Mouse (Mus musculus): Measurements from ENCODE around the gene Dstn.
A peak's percentile ranks its signal among the peaks of the same experiment; 100 is the strongest.

The Dstn gene

DNA sequence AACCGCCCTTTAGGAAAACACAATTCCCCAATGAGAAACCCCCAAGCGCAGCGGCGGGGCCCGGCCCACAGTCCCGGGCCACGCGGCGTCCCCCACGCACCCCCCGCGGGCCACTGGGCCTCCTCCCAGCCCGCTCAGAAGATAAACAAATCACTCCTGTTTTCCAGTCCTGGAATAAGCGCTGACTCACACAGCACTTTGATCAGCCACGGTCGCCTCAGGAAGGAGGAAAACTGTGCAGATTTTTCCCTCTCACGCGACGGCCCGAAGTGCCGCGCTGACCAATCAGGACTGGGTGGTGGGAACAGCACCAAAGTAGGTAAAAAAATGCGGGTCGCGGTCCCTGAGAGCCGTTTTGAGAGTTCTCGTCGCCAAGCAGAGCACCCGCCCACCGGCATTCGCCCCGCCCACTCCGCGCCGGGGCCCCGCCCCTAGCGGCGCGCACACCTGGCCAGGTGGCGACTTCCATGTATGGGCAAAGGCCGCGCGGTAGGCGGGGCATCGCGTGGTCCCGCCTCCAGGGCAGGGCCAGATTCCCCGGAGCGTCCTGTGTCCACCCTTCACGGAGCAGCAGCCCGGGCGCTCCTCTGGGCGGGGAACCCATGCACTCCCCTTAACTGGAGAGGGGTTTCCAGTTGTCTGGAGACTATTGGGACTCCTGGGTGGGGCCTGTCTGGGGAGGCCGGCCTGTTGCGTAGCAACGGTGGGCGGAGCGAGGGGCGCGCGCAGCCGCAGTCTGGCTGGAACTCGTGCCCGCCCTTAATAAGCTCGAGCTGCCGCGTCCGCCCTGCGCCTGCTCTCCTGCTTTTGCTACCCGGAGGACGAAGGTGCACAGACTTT, at the start of gene Dstn:
Gene Dstn (plus strand): TSS at position 561 of the 840 bp plus-strand sequence.
- peak; percentile 97 for DNase-seq

DNA sequence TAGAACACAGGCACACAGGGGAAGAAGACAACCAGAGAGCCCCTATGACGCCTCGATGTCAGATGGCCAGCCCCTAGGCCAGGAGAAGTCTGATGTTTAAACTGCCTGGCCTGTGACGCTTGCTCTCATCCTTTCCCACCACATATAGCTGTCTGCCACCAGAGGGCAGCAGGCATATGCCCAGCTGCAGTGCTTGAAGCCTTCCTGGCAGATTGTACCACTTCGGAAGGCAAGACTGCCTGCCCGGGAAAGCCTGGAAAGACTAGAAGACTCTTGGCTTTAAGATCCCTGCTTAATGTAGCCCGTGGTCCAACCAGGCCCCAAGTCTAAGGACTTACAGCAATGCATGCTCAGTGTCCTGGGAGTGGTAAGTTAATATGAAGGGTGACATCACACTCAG, 47.8 kb upstream of the Dstn start:
- DNase-seq, result peak; percentile 79 to 85

DNA sequence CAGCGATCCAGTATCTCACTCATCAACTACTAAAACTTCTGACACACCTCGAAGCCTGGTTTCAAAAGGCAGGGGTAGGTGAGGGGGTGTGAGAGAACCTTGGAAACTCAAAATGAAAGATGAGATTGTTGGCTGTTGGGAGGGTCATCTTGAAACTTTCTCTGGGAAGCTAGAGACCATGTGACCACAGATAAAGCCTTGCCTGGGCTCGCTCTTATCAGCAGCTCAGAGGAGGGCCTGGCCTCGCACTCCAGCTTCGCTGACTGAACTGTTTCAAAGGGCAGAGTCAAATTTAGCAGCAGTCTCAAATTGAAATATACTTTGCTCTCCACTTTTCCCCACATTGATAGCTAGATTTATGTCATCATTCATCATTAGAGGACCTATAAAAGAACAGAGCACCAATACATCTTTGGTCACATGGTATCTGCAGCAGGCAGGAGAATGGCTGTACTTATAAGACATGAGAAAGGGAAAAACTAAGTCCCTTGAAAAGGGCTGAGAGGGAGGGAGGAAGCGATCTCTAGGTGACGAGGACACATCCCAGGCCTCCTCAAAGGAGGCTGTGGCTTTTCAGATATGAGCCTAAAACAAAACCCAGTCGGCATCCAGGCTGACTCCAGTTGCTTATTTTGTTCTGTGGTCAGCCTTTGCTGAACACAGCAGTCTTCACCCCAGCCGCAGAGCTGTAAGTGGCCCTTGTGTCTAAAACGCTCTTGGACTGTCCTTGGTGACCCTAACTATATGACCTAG, 44.0 kb upstream of the Dstn start:
- no peak for DNase-seq

DNA sequence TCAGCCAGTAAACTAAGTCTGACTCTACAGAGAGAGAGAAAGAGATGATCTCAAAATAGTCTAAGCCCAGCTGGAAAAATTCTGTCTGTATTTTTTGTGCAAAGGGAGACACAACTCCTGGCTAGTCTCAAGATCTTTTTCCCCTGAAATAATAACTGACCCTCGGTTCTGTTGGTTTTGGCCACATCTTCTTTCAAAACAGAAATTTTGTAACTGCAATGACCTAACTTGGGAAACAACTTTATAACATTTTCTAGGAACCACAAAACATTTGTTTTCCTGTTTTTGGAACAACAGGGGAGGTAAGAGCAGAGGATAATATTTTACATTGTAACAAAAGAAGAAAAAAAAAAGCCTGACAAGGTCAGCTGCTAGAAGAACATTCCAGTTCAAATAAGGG, 39.1 kb upstream of the Dstn start:
- DNase-seq, result no peak

DNA sequence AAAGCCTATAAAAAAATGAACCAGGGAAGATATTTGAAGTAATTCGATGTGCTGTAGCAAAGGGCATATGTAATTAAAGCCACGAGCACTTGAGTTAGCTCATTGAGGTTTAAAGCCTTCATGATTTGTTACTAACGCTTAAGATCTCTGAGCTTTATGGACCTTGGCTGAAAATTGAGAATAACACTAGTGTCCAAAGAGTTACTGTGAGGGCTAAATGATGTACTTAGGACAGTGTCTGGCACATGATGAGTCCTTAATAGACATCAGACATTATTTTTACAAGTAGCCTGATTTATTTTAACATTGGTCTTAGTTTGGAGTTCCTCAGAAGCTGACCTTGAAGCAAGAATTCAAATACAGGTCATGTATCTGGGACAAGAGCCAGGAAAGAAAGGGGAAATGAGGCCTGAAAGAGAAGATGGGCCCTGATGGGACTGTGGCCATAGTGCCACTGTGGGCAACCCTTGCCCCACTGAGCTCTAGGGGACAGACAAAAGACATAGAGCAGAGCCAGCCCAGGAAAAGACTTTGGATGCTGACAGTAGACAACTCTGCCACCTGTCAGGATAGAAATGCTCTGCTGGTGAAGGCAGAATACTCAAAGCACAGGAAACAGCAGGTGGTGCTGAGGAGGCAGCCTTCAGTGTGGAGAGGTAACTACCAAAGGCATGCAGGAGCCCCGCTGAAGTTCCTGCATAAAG, 38.0 kb upstream of the Dstn start:
- no peak for DNase-seq

DNA sequence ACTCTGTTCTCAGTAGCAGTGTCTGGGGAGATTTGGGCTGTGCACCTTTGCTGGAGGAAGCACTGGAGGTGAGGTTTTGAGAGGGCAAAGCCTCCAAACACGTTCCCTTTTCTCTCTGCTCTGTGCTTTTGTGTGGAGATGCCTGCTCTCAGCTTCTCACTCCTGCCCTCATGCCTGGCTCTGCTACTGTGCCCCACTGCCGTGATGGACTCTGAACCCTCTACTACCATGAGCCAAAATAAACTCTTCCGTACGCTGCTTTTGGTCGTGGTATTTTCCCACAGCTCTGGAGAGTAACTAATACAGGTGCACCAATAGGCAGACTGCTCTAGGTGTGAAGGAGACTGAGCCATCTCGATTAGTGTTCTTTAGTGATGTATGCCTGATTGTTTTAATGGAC, 35.8 kb upstream of the Dstn start:
- DNase-seq, result no peak

DNA sequence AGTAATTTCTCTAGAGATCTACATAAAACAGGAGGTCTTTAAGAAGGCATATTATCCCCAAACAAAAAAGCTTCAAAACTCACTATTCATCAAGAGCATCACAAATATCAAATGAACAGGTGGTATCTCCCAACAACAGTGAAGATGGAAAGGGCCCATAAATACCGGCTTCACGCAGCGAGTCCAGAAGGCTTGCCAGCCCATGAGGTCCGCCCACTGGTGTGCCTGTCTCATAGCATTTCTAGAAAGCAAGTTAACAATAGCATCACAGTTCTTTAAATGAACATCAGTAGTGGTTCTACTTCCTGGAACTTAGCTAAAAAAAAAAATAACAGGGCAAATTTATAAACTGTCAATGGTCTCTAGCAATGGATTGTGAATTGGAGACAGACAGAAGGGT, 33.1 kb upstream of the Dstn start:
- no peak for DNase-seq

DNA sequence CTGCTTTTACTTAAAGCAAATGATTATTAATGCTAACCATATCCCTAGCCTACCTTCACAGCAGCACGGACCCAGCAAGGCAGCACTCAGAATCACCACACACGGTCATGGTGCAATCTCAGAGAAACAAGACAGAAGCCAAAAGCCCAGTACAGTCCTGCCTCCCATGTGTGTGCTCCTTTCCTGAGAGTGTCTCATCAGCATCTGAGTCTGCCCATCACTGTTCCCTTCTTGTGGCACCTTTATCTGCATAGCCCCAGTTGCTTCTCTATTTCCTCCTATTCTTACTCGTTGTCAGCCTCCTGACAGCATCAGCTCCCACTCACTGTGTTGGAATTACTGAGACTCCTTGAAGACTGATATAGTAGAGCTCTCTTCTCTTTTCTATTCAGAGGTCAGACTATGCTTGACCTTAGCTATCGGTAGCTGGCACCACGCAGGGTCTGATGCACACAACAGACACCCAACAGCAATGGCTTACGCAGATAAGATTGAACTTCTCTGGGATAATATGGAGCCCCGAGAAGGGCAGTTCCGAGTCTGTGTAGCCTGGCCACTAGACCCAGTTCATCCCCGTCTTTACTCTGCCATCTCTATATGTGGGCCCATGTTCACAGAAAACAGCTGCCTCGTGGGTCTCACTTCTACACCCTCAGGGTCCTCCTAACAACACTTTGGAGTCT, 32.4 kb upstream of the Dstn start:
- DNase-seq, result no peak

DNA sequence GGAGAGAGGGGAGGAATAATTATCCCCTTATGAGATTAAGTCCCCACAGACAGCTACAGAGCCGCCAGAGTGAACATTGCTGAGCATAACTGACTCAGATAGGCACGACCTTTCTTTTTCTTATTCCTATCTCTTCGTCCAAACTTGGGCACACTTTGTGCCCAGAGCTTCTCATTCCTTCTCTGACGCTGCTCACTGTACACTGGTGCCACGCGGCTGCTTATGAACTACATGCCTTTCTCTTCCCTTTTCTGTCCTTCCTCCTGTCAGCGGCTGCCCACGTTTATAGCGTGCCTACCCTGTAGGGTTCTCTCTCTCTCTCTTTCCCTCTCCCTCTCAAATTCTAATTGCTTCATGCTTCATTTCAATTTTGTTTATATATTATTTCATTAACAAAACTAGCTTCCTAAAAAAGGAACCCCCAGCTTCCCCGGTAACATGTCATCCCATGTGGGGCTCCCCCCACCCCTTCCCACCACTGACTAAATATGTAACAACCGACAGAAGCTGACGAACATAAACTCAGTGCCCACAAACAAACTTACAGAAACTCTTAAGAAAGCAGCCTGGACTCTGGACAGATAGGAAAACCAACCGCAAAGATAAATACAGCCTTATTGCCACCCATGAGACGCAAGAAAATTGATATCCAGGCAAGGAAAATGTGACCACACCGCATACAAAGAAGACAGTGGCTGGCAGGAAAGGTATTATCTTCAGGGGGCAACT, 25.8 kb upstream of the Dstn start:
- DNase-seq, result no peak

DNA sequence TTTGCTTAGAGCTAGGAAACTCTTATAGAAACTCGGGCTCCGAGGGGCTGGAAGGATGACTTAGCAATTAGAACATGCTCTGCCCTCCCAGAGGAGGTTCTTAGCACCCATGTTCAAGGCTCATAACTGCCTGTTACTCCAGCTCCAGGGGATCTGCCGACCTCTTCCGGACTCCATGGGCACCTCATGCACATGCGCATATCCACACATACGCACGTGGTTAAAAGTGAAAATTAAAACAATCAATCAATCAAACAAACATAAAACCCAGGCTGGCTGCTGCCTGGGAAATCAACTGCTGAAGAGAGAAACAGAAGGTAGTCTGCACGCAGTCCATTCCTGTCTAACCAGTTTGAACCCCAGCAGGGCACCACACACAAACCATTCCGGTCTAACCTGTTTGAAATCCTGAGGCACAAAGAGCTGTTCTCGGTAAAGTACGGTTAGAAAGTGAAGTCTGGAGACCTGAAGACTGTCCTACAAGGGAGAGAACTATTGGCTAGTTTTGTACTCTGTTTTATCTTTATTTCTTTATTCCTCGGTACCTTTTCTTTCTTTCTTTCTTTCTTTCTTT, 25.2 kb upstream of the Dstn start:
- DNase-seq, result peak; percentile 67 to 86

DNA sequence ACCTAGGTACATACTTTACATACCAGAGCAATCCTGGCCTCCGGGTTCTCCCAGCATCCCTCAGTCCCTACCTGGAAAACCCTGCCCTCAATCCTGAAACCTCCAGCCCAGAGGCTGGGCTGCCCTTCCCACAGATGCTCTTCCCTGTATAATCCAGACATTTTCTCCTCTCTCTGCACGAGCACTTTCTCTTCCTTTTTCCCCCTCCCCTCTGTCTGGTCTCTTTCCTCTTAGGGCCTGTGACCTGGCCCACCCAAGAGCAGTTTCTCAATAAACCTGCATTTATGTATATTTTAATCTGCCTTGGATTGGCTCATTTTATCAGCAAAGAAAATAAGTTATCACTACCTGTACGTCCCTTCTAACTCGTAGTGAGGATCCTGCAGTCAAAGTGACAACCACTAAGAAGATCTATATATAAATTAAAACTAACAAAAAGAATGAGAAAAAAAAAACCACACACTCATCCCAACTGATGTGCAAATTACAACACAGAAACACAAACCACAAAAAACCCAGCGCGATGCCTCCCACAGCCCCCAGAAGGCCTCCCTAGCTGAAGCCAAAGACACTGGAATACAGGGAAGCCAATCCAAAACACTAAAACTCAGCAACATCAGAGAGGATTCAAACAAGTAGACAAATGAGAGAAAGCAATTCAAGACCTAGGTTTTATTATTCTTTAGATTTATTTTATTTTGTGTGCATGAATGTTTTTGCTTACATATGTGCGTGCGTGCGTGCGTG, 23.6 kb upstream of the Dstn start:
- DNase-seq, result no peak

DNA sequence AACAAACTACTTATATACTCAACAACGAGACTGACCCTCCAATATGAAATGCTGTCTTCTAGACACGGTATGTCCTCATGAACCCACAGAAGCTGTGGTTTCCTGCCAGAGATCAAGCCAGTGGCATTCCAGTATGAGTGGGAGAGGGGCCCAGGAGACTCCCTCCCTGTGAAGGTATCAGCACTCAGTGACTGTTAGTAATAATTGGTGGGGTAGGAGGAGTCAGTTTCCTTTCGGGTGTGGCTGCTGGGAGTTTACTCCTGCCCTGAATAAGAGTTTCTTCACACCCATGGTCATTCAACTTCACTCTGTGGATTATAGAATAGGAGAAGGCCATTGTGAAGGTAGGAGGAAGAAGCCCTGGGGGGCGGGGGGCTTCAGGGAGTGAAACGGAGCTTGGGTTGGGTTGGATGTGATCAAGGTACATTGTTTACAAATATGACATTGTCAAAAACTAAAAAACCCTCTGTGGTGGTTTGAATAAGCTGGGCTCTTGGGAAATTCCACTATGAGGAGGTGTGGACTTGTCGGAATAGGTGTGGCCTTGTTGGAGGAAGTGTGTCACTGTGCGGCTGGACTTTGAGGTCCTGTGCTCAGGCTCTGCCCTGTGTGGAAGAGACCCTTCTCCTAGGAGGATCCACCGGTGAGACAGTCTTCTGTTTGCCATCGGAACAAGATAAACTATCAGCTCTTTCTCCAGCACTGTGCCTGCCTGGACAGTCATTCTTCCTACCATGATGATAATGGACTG, 15.5 kb upstream of the Dstn start:
- DNase-seq, result no peak

DNA sequence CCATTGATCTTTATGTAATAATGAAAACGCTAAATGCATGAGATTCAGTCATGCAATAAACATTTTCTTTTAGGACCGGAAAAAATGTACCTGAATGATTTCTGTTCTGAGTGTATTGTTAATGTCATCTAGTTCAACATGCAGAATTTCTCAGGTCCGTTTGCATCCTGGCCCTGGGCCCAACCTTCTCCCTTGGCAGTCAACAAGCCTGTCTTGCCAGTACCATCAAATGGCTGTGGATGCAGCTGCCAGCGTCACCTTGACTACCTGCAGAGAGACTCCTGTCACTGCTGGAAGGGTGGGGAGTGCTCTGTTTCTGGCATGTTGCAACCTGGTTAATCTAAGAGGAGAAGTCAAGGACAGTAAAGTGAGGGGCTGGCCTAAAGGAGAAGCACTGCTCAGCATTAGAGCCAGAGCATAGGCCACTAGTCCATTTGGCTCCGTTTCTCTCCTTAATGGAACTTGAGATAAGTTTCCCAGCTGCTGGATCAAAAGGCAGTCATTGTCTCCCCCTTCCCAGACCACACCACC, 14.2 kb upstream of the Dstn start:
- peak; percentile 48 to 66 for DNase-seq

DNA sequence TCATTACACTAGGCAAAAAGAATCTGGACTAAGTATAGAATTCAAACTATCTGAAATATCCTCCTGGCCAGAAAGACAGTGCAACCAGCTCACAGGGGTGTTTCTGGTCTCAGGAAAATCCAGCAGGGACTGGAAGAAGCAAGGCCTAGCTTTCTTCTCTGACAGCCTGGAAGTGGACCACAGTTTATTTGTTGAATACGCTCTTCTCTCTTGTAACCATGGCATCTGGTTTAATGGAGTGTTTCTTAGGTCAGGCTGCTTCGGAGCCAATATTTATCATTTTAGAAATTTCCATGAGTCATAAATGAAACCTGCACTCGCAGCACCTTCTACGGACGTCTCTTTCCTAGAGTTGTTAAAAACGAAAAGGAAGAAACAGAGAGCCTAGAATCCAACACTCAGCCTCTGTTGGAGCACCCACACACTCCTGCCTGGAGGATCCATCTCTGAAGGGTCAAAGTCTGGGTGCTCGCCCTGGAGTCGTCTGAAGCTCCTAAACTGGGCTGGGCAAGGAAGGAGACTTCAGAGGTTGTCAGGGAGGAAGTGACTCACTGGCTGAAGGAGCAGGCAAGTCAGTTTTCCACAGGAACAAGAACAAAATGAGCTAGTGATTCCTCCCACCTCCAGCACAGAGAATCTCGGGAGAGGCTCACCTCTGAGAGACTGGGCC, 11.6 kb upstream of the Dstn start:
- DNase-seq, result peak; percentile 20 to 46

DNA sequence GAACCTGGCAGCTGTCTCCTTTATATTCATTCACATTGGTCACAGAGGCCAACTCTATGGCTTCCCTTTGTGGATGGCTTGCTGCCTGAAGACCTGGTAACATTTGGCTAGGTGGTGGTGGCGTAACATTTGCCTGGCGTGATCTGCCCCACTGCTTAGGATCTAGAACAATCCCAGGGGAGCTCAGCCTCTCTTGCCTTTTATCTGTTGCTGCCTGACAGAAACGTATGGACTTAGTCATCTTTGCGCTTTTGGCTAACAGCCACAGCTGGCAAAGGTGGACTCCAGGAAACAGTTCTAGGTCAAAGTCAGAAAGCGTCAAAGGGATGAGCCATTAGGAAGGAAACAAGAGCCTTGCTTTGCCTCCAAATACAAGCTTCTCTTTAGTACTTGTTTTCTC, 10.2 kb upstream of the Dstn start:
- DNase-seq, result no peak

DNA sequence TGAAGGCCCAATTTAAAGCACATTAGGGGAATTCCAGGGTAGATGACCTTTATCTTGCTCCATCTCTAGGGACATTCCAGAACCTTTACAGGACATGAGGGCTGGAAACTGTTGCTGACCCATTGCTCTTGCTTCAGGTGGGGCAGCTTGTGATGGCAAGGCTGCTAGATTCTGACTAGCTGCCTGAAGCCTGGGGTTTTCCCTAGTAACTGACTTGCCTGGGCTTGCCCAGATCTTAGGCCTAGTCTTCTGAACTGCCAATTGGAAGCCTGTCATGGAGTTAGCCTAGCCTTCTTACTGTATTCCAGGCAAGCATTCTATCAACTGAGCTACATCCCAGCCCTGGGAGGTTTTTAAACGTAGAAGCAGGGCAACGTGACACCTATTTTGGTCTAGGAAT, 5.9 kb upstream of the Dstn start:
- DNase-seq, result no peak

DNA sequence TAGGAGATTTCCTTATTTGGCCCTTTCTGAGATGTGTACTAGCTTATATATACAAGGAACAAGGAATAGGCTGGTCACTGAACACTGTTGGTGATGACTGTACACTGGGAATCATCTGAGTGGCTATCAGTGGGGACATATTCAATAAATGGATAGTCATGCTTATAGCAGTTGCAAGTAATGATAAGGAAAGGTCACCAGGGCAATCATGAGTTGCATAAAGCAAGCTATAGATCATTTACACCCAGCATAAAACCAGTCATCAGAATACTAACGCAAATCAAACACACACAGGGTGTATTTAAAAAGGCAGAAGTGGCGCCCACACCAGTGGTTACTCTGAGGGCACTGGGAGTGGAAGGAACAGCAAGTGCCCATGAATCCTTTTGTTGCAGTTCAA, 2.9 kb upstream of the Dstn start:
- no peak for DNase-seq

DNA sequence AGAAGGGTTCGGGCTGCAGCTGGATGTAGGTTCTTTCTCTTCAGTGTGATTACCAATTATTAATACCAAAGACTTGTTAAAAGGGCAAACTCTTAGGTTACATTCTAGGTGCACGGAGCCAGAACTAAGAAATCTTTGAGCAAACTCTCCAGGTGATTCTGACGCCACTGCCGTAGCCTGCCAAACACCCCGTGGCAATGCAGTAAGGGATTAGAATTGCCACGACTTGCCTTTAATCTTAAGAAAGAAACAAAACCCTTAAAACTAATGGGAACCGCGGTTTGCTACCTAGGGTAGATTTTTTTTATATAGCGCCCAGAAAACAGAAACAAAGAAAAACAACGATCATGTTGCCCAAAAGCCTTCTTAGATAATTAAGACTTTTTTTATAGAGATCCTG, 899 bp upstream of the Dstn start:
- no peak for DNase-seq

DNA sequence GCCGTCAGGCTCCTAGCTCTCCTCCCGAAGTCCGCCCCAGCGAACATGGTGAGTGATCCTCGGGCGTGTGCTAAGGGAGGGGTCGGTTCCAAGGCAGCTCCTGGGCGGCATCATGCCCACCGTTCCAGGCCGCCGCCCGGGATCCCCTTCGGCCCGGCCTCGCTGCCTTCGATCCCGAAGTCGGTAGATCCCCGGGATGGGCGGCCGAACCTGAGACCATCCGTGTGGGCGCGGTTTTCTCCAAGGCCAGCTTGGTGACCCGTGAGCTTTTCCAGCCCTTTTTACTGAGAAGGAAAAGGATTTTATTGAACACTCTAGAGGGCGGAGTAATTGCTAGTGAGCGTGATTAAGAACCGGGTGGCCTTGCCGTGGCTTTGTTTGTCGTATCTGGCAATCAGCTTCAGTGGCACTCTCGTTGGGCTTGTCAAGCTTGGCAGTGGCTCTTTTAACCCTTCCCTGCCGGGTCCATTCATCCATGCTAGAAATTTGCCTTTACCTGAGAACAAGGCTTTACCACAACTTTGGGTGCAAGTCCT, 548 bp downstream of the Dstn start:
- peak; percentile 66 to 69 for DNase-seq

Measured in lung, adult 18-20 months (tissue).